Mouse (Mus musculus) erythroblast, adult 5-6 weeks (primary cell): Measurements from ENCODE around the gene Cxcr4. TPM values are rescaled to one million over a fixed set of nuclear protein-coding genes. Genes with fewer than 3 reads are reported as not detected.

ENCODE experiments used
- ATAC-seq: replicated peaks from 2 replicates; pipeline ENCODE4 v1.8.0; 2016; ENCODE audit warnings: moderate number of reproducible peaks, mild to moderate bottlenecking, moderate TSS enrichment, inconsistent platforms; ENCODE audit not compliant: poor library complexity, low FRiP score, severe bottlenecking
- total RNA-seq, 2 experiments: library from RNA; stranded (forward) in 1 of 2; stranded (reverse) in 1 of 2; fragments of 150-400 nt in 1 of 2; fragments of 200-764, 138-1000 nt in 1 of 2; gene quantifications; 2 replicates each; pipeline versions ENCODE4 v1.2.3 to v1.2.4; 2015 to 2017; ENCODE audit warnings: low replicate concordance in 2 of 2

Cxcr4 gene
- total RNA-seq, 2 experiments from 2014 or later: 111 to 121 TPM

- ATAC-seq: no peak
These were observed 8.7 kb downstream of the Cxcr4 start for GRCm38 (mm10) chr1:128583279-128583872.

- ATAC-seq: no peak
These were observed 11.8 kb downstream of the Cxcr4 start for GRCm38 (mm10) chr1:128580321-128580720.

GRCm38 (mm10) chr1:128578454-128578853 lies 13.6 kb downstream of the Cxcr4 start:
- no peak for ATAC-seq

- ATAC-seq: peak; percentile 92
These were observed 17.0 kb downstream of the Cxcr4 start for GRCm38 (mm10) chr1:128575096-128575495.

GRCm38 (mm10) chr1:128571033-128571432 lies 21.1 kb downstream of the Cxcr4 start:
- no peak for ATAC-seq

- no peak for ATAC-seq
These were observed 22.0 kb downstream of the Cxcr4 start for GRCm38 (mm10) chr1:128569992-128570648.

- no peak for ATAC-seq
These were observed 24.6 kb downstream of the Cxcr4 start for GRCm38 (mm10) chr1:128567224-128568197.

GRCm38 (mm10) chr1:128563905-128564304 lies 28.2 kb downstream of the Cxcr4 start:
- ATAC-seq: peak; percentile 39; the same call in 1 of the 2 replicates

- ATAC-seq: peak; percentile 33
These were observed 30.7 kb downstream of the Cxcr4 start for GRCm38 (mm10) chr1:128561325-128561874.

GRCm38 (mm10) chr1:128560452-128561324 lies 31.4 kb downstream of the Cxcr4 start:
- peak; percentile 88 for ATAC-seq

GRCm38 (mm10) chr1:128557953-128558352 lies 34.1 kb downstream of the Cxcr4 start:
- no peak for ATAC-seq

GRCm38 (mm10) chr1:128552545-128552944 lies 39.5 kb downstream of the Cxcr4 start:
- ATAC-seq: peak; percentile 85

GRCm38 (mm10) chr1:128551743-128552397 lies 40.2 kb downstream of the Cxcr4 start:
- ATAC-seq: peak; percentile 61

- no peak for ATAC-seq
These were observed 42.7 kb downstream of the Cxcr4 start for GRCm38 (mm10) chr1:128549442-128549841.

GRCm38 (mm10) chr1:128549007-128549406 lies 43.1 kb downstream of the Cxcr4 start:
- no peak for ATAC-seq

- ATAC-seq: no peak
These were observed 43.7 kb downstream of the Cxcr4 start for GRCm38 (mm10) chr1:128548220-128548998.

- no peak for ATAC-seq
These were observed 46.4 kb downstream of the Cxcr4 start for GRCm38 (mm10) chr1:128545672-128546071.

GRCm38 (mm10) chr1:128543137-128543536 lies 49.0 kb downstream of the Cxcr4 start:
- ATAC-seq: peak; percentile 71
